Mouse (Mus musculus): Measurements from ENCODE around the gene Cx3cr1.

The Cx3cr1 gene

DNA sequence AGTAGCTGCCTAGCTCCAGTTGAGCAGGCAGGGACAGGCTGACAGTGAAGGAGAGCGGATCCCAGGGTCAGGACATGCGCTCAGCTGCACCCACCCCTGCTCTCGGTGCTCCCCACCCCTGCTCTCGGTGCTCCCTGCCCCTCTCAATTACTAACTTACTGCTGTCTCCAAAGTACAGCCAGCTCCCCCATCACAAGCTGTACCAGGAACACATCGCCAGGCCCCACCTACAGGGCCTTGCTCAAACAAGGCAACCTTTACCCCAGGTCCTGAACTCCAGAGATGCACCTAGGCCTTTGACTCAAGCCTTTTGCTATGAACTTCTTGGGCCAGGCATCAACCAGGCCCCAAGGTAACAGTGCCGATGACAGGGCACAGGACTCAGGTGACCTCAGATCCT is 136.0 kb downstream of the Cx3cr1 start:
- no peak for DNase-seq

DNA sequence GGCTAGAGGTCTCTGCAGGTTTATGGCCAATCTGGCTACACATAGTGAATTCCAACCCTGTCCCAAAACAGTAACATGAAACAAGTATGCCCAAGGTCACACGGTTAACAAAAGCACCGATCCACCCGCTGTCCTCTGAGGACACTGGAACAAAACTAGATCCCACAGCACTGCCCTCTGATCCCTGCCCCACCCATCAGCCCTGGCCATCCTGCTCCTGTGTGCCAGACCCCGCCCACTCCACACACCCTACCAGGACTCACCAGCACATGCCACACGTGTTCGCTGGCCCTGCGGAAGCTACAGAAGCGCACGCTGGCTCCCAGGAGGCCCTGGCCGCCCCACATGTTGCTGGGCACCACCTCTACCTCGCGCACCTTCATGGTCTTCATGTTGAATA is 137.3 kb downstream of the Cx3cr1 start:
- no peak for DNase-seq

DNA sequence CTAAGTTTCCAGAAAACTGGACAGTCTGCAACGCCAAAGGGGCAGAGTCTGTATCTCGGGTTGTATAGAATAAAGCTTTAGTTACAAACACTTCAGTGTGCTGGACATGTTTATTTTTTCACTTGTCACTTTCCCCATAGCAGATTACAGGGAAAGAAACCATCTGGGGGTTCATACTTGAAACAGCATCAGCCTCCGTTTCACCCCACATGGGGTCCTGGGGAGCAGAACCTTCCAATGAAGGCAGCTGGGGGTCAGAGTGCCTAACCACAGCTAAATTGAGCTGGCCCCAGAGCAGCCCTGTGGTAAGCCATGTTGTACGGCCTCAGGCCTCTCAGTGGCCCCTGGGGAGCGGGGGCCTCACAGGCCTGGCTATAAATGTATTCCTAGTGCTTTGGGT is 143.2 kb downstream of the Cx3cr1 start:
- no peak for DNase-seq

DNA sequence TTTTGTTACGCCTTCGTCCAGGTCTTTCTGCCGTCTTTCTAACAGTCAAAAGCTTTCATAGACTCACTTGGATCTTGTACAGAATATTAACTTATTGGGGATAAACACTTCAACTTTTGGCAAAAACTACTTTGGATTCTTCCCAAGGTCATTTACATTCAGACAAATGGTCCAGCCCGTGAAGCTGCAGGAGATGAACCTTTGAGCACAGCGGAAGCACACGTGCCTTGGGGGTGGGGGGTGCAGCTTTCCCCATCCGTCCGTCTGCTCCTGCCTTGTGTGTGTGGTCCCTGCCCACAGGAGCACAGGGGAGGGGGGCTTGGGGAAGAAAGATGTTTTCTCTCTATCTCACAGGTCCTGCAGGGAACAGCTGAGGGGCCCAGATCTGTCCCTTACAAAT is 143.9 kb downstream of the Cx3cr1 start:
- DNase-seq: no peak

DNA sequence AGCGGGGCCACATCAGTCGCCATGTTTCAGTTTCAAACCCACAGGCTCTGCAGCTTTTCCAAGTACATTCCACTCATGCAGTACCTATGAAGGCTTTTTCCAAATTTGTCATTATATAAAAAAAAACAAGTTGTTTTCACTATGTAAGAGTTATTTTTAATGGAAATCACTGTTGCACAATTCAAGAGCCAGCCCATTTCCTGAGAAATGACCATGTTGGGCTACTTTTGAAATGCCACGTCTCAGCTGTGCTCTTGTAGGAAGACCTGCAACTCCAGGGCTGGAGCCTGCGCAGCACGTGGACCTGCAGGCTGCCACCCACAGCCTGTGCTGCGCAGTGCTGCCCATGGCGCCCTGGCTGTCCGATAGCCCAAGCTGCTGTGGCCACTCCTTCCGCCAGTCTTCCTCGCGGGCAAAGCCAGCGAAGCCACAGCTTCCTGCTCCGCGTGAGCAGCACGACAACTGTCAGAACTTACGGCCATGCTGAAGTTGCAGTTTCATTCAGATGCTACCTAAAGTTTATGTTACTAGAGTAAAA is 144.5 kb downstream of the Cx3cr1 start:
- DNase-seq: no peak

DNA sequence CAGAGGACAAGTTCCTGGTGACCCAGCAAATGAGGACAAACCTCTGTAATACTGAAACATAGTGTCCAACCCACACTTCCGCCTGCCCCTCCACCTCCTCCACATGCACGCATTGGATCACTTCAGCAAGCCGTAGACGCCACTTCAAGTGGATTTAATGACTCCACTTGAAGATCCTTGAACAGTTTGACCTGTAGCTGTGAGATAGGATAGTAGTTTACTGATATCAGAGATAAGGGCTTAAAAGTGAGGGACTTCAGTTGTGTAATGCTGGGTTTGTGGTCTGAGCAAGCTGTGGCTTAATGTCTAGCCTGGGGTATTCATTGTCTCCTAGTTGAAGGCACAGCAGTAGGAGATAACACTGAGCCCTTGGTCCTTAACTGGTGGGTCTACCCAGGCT is 146.2 kb downstream of the Cx3cr1 start:
- no peak for DNase-seq

DNA sequence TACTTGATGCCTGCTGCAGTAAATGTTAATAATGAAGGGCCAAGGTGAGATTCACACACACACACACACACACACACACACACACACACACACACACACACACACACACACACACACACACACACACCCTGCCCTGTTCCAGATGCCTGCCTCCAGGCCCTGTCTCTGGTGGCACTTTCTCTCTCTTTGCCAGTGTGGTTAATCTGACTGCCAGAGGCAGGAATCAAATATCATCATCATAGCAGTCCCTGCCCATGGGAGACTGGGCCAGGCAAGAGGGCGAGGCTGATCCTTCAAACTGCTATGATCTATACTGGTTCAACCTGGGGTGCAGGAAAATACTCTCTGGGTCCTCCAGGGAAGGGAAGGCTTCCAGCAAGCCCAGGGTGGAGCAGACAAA is 149.8 kb downstream of the Cx3cr1 start:
- no peak for DNase-seq

DNA sequence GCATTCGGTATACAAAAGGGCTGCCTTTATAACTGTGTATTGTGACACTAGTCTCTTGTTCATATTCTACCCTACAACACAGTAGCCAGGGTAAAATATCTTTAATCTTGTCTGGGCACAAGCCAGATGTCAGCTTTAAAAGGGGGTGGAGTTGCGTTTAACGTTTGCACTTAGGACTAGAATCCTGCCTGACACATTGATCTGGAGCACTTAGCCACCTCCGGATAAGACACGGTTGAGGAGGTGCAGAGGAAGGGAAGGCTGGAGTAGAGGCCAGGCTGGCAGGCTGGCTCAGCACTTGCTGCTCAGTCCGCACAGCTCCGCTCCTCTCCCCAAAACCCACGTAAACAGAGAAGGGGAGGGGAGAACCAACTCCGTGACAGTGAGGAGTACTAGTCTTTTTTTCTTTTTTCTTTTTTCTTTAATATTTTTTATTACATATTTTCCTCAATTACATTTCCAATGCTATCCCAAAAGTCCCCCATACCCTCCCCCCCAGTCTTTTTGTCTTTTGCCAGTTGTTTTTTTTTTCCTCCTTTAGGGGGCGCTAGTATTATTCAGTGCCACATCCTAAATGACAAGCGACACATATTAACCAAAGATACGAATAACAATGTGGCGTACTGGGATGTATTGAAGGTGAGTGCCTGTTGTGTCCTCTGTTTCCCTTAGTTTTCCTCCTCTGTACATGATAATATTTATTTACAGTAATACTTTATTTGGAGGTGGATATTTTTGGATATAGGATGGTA is 156.4 kb downstream of the Cx3cr1 start:
- peak; percentile 27 for DNase-seq

DNA sequence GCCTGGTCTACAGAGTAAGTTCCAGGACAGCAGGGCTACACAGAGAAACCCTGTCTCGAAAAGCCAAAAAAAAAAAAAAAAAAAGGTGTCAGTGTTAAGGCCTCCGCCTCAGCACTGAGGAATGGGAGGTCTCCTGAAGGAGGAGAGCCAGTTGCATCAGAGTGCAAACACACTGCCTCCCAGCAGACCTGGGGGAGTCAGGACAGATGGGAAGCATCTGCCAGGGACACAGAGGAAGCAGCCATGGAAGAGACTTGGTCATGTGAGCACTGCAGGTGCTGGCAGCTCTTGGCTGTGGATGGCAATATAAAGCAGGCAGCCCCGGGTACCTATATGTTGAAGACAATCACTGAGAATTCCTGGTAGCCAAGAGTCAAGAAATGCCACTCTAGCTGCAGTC is 159.7 kb downstream of the Cx3cr1 start:
- no peak for DNase-seq

DNA sequence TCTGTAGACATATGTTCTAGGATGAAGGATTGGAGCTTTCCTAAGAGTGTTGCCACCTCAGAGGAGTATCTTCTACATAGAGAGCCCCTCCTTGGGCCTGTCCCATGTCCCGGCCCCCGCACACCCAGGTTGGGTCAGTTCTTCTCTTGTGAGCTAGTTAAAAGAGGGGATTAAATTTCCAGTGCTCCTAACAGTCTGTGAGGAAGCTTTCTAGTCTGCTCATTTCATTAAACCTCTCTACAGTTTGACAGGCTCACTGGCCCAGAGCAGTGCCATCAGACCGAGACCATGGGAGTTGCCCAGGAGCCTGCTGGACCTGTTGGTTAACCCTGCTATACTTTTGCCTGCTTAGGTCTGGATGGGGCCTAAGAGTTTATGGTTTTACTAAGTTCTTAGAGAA is 161.0 kb downstream of the Cx3cr1 start:
- DNase-seq: no peak

DNA sequence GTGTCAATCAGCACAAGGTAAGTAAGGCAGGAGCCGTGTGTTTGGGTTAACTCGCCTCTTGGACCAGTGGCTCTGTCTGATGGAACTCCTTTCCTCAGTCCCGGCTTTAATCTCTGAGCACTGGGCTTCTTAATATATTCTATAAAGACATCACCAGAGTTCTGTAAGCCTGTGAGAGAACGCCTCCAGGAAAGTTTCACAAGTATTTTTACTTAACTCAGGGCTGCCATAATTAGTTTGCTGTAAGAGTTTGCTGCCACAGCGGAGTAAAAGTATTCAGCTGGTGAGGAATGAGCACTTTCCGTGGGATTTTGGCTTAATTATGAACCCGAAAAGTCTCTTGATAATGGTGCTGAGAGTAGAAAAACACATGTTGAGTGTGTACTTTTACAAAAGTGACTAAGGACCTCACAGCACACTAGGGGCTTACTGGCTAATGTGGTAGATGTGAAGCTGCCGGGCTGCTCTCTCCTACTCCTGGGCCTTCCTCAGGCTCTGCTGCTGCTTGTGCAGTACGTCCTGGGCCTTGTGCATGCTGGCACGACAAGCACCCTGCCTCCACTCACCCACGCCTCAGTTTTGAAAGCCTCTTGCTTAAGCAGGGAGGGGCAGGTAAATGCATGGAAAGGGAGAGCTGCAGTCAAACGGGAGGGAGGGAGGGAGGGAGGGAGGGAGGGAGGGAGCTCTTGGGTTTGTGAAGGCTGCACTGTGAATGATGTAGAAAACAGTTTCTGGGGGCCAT is 167.1 kb downstream of the Cx3cr1 start:
- no peak for DNase-seq

DNA sequence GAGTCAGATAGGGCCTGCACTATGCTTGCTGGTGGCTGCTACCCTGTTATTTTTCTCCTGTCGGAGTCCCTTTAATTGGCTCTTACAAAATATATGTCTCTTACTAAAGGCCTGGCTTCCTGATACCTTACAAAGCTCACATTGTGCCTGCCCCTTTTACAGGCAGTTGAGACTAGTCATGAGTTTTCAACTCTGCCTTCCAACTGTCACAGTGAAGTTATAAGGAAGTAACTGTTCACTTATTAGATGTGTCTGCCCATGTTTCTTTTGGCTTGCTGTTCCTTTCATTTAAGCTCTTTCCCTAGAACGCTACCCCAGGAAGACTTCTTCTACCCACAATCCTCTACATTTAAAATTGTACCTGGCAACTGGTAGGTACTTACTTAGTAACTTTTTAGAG is 170.2 kb downstream of the Cx3cr1 start:
- no peak for DNase-seq

DNA sequence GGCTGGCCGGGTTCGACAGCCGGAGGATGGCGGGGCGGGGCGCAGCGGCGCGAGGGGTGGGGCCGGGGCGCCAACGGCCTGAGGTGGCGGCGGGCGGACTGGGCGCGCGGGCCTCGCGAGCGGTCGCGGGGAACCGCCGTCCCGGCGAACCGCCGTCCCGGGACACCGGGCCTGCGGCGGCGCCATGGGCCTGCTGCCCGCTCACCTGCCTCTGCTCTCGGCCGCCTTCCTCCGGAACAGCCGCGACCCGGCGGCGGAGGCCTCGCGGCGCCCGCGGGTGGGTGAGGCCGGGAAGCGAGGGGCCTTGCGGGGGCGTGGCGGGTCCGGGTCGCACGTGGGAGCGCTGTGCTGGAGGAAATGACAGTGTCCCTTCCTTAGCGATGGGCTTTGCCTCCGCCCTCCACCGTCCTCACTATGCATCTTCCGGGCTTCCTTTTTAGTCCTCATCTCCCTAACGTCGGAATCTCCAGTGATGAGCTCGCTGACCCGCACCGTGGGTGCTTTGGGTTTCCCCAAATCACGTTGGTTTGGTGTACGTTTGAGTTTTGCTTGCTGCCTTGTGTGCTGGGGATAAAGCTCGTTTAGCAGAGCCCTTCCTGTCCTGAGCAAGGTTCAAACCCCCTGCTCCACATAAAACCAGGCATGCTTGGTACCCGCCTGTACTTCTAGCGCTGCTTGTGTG is 174.5 kb downstream of the Cx3cr1 start:
- peak; percentile 34 for DNase-seq

DNA sequence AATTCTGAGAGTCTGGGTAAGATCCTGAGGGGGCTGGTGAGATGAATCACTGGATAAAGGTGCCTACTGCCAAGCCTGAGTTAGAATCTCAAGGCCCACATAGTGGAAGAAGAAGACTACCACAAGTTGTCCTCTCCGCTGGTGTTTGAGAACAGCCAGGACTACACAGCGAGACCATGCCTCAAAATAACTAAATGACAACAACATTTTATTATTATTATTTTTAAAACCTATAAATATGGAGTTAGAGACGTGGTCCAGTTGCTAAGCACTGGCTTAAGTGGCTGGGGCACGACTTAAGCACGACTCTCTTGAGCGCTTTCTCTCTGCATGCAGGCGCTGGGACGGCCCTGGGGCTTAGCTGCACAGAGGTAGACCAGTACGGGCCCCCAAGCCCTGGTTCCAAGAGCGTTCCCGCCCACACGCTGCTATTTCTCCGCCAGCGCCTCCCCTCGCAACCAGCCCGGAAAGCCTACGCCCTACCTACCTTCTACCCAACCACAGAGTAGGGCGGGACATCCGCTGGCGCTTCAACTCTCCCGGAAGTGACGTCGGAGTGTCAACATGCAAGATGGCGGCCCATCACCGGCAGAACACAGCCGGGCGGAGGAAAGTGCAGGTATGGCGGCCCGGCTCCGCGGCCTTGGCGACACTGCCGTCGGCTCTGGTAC is 175.2 kb downstream of the Cx3cr1 start, which contains the start of gene Wdr48:
Wdr48 (plus strand) TSS at position 540 of the 671 bp plus-strand sequence.
- DNase-seq: peak; percentile 99

DNA sequence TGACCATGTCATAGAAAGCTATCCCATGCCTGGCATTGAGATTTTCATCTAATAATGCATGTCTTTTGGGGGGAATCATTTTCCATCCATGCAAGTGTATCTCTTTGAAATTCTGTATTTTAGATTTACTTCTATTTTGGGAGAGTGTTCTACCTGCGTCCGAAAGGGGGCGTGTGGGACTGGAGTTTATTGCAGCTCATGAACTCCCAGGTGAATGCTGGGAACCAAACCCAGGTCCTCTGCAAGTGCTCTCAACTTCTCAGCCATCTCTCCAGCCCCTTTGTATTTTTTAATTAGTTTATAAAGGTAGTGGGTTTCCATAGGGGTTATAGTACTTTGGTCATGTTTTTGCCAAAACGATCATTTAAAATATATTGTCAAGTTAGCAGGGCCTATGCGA is 175.8 kb downstream of the Cx3cr1 start:
- DNase-seq: no peak

DNA sequence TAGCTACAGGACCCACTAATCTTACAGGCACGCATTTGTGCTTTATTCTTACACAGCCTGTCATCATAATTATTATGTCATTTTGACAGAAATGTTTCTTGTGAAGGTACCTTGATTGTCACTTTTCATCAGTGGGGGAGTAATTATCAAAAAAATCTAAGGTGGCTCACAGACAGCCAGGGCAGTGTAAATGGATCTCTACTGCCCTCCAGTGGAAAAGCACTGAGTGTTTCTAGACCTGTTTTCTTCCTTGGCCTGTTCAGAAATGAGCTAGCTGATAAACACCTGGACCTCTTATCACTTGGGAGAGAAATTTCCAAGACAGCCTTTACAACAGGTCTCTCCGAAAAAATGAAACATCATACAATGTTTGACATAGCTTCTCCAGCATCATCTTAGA is 179.0 kb downstream of the Cx3cr1 start:
- peak; percentile 55 for DNase-seq

DNA sequence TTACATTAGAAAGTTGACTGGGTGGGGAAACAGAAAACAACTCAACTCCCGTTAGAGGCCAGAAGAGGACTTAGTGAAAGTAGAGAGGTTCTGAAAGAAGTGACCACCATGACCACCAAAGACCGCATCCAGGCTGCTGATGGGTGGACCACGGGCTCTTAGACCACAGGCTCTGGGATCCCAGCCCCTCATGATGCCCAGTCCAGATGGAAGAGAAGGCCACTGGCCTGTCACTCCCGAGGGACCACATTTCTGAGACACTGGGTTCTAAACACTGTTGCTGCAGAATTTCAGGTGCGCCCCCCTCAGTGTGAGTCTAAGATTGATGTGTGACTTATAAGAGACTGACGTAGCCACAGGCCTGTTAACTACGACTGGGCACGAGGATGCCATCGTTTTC is 180.2 kb downstream of the Cx3cr1 start:
- DNase-seq: no peak

DNA sequence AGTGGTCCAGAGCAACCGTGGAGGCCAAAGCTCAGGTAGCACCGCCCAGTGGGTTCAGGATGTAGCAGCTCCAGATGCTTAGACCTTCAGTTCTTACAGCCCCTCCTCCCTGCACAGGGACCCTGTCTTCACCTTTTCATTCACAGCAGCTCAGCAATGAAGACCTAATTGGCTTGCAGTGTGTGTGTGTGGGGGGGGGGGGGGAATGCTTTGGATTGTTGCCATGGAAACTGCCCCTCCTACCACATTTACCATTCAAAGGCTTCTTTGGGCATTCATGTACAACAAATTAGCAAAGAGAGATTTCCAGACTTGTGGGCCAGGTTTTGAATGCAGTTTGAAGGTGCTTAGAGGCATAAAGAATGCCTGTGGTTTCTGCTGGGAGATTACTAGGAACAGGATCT is 180.8 kb downstream of the Cx3cr1 start:
- peak; percentile 22 for DNase-seq

DNA sequence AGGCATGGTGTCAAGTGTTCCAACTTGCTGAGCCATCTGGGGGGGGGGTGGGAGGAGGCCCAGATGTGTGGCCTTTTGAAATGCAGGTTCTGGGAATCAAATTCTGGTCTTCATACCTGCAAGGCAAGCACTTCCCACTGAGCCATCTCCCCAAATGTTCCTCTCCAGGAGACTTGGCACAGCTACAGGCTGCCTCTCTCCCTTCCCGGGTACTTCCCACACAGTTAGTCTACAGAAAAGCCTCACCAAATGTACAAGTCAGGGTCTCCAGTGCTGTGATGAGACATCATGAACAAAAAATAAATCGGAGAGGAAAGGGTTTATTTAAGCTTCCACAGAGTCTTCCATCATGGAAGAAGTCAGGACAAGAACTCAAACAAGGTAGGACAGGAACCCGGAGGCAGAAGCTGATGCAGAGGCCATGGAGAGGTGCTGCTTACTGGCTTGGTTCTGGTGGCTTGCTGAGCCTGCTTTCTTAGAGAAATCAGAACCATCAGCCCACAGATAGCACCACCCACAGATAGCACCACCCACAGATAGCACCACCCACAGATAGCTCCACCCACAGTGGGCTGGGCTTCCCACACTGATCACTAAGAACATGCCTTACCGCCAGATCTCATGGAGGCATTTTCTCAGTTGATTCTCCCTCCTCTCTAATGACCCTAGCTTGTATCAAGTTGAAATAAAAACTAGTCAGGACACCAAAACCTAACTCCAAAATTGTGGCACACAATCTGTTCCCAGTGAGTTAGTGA is 182.4 kb downstream of the Cx3cr1 start:
- no peak for DNase-seq

DNA sequence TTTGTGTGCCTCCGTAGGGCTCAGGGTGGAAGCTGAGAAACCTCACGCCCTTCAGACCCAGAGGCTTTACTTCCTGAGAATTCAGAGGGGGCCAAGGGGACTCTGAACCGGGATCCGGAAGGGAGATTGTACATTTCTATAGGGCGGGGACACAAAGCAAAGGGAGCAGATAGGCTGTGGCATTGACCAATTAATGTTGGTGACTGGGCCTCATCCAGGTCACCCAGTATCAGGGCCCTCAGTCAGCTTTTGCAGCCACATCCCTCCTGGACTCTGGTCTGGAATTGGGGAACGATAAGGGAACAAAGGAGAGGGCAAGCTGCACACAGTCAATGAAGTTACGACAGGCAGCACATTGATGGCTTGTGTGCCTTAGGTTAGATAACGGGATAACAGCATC is 215.5 kb downstream of the Cx3cr1 start:
- DNase-seq: peak; percentile 6

DNA sequence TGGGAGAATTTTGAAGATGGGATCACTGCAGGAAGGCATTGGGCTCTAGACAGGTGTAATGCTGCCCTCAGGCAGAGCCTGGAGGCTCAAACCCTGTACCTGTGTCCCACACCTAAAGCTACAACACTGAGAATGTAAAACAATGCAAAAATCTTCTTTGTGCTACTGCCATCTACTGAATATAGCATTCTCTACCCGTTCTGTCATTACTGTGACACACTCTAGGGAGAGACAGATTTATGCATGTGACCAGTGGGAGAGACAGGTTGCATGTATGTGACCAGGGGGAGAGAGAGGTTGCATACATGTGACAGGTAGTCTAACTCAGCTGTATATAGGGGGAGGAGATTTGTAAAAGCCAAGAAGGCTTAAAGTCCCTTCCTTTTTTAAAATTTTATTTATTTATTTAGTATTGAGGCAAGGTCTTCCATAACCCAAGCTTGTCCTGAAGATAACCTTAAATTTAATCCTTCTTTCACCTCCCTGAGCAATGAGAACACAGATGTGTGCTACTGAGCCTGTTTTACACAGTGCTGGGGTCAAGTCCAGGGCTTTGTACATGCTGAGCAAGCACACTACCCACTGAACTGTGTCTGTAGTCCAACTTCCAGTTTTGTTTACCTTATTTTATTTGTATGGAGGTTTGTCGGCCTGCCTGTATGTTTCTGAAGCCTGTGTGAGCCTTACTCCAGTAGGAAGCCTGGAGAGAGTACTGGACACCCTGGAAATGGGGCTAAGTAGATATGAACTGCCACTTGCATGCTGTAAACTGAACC is 216.4 kb downstream of the Cx3cr1 start:
- DNase-seq: no peak

Data from retina, postnatal 1 day (tissue).